Mouse (Mus musculus): ENCODE measurements around the gene Bard1.
A peak's percentile ranks its signal among the peaks of the same experiment; 100 is the strongest.

Bard1 gene

GRCm38 (mm10) chr1:71102344-71103173, at the start of gene Bard1:
Gene Bard1 (minus strand): TSS chr1:71103146.
- peak; percentile 96 to 97 for DNase-seq (ENCODE audit: low read depth in 2 of 2, low spot score in 2 of 2)

GRCm38 (mm10) chr1:71127171-71127570, 24.2 kb upstream of the Bard1 start:
- no peak for DNase-seq (ENCODE audit: low read depth in 2 of 2, low spot score in 2 of 2)

GRCm38 (mm10) chr1:71118511-71118910, 15.6 kb upstream of the Bard1 start:
- DNase-seq (ENCODE audit: low read depth in 2 of 2, low spot score in 2 of 2): no peak

- no peak for DNase-seq (ENCODE audit: low read depth in 2 of 2, low spot score in 2 of 2)
These were observed 14.3 kb upstream of the Bard1 start for GRCm38 (mm10) chr1:71117253-71117652.

- no peak for DNase-seq (ENCODE audit: low read depth in 2 of 2, low spot score in 2 of 2)
These were observed 12.8 kb upstream of the Bard1 start for GRCm38 (mm10) chr1:71115781-71116180.

- no peak for DNase-seq (ENCODE audit: low read depth in 2 of 2, low spot score in 2 of 2)
These were observed 6.9 kb upstream of the Bard1 start for GRCm38 (mm10) chr1:71109858-71110257.

- no peak for DNase-seq (ENCODE audit: low read depth in 2 of 2, low spot score in 2 of 2)
These were observed 3.2 kb upstream of the Bard1 start for GRCm38 (mm10) chr1:71106127-71106526.

GRCm38 (mm10) chr1:71105724-71106123, 2.8 kb upstream of the Bard1 start:
- DNase-seq (ENCODE audit: low read depth in 2 of 2, low spot score in 2 of 2): no peak

- DNase-seq (ENCODE audit: low read depth in 2 of 2, low spot score in 2 of 2): peak in 1 of 2 experiments; percentile 8
These were observed 373 bp upstream of the Bard1 start for GRCm38 (mm10) chr1:71103174-71103864.

- no peak for DNase-seq (ENCODE audit: low read depth in 2 of 2, low spot score in 2 of 2)
These were observed 1.5 kb downstream of the Bard1 start for GRCm38 (mm10) chr1:71101369-71101970.

GRCm38 (mm10) chr1:71100591-71101368, 2.2 kb downstream of the Bard1 start:
- DNase-seq (ENCODE audit: low read depth in 2 of 2, low spot score in 2 of 2): no peak

GRCm38 (mm10) chr1:71099945-71100515, 2.9 kb downstream of the Bard1 start:
- no peak for DNase-seq (ENCODE audit: low read depth in 2 of 2, low spot score in 2 of 2)

GRCm38 (mm10) chr1:71096031-71096430, 6.9 kb downstream of the Bard1 start:
- no peak for DNase-seq (ENCODE audit: low read depth in 2 of 2, low spot score in 2 of 2)

- no peak for DNase-seq (ENCODE audit: low read depth in 2 of 2, low spot score in 2 of 2)
These were observed 7.6 kb downstream of the Bard1 start for GRCm38 (mm10) chr1:71095211-71095805.

- no peak for DNase-seq (ENCODE audit: low read depth in 2 of 2, low spot score in 2 of 2)
These were observed 27.3 kb downstream of the Bard1 start for GRCm38 (mm10) chr1:71075651-71076050.

- no peak for DNase-seq (ENCODE audit: low read depth in 2 of 2, low spot score in 2 of 2)
These were observed 32.2 kb downstream of the Bard1 start for GRCm38 (mm10) chr1:71070771-71071170.

- DNase-seq (ENCODE audit: low read depth in 2 of 2, low spot score in 2 of 2): no peak
These were observed 34.1 kb downstream of the Bard1 start for GRCm38 (mm10) chr1:71068728-71069304.

- no peak for DNase-seq (ENCODE audit: low read depth in 2 of 2, low spot score in 2 of 2)
These were observed 39.0 kb downstream of the Bard1 start for GRCm38 (mm10) chr1:71063885-71064492.

GRCm38 (mm10) chr1:71056143-71056542, 46.8 kb downstream of the Bard1 start:
- no peak for DNase-seq (ENCODE audit: low read depth in 2 of 2, low spot score in 2 of 2)

- DNase-seq (ENCODE audit: low read depth in 2 of 2, low spot score in 2 of 2): no peak
These were observed 47.5 kb downstream of the Bard1 start for GRCm38 (mm10) chr1:71055454-71055853.
